Mouse (Mus musculus) midbrain, embryonic 16.5 days (tissue): ENCODE data around the gene Trmt2a. TPM values are rescaled to one million over a fixed set of nuclear protein-coding genes. Genes with fewer than 3 reads are reported as not detected.

Experiments used
- ATAC-seq: fragments of 200-750 bp; cut with Nextera tagmentation; 2 replicates; pipeline ENCODE4 v1.8.0; 2017; ENCODE audit warnings: moderate TSS enrichment
- H3K27ac ChIP-seq: fragments of 300-500 bp; sonication (generic); 2 replicates; pipeline ENCODE4 v1.5.1; 2014; ENCODE audit warnings: mild to moderate bottlenecking, low read length, mixed read lengths
- H3K27me3 ChIP-seq: fragments of 300-500 bp; sonication (generic); 2 replicates; pipeline ENCODE4 v1.6.1; 2014; ENCODE audit warnings: low read depth, low read length, mixed read lengths; ENCODE audit not compliant: control insufficient read depth, insufficient read depth
- H3K36me3 ChIP-seq: fragments of 300-500 bp; sonication (generic); 2 replicates; pipeline ENCODE4 v1.6.1; 2014; ENCODE audit warnings: mild to moderate bottlenecking, low read length, moderate library complexity, mixed read lengths; ENCODE audit not compliant: control insufficient read depth, insufficient read depth
- H3K4me1 ChIP-seq: fragments of 300-500 bp; sonication (generic); 2 replicates; pipeline ENCODE4 v1.6.1; 2014; ENCODE audit warnings: mild to moderate bottlenecking, low read length, mixed read lengths; ENCODE audit not compliant: control insufficient read depth, insufficient read depth
- H3K4me2 ChIP-seq: fragments of 300-500 bp; sonication (generic); 2 replicates; pipeline ENCODE4 v1.6.1; 2014; ENCODE audit warnings: mild to moderate bottlenecking, low read length, mixed read lengths
- H3K4me3 ChIP-seq: fragments of 300-500 bp; sonication (generic); 2 replicates; pipeline ENCODE4 v1.5.1; 2014; ENCODE audit warnings: low read depth, mild to moderate bottlenecking, low read length, moderate library complexity, mixed read lengths
- H3K9ac ChIP-seq: fragments of 300-500 bp; sonication (generic); 2 replicates; pipeline ENCODE4 v1.6.1; 2014; ENCODE audit warnings: low read depth, low read length, mixed read lengths
- H3K9me3 ChIP-seq: fragments of 300-500 bp; sonication (generic); replicated peaks from 2 replicates; pipeline ENCODE4 v1.6.1; 2014; ENCODE audit warnings: mild to moderate bottlenecking, low read length, mixed read lengths; ENCODE audit not compliant: control insufficient read depth, poor library complexity, severe bottlenecking
- WGBS: fragments of 180-500 bp; shearing (Covaris S2); extraction: QIAGEN DNeasy Blood & Tissue Kit; methylation state at CpG from one replicate; pipeline ENCODE4 v1.1.7; 2014; 5-methylcytosine and 5-hydroxymethylcytosine counted together
- polyA plus RNA-seq: library from polyadenylated mRNA; unstranded; fragments of >200 nt; fragmentation: Nextera tagmentation; extraction: Ambion mirVana; gene quantifications from 2 replicates; pipeline ENCODE4 v1.2.1, GENCODE M21; 2015

The Trmt2a gene
- polyA plus RNA-seq, 1 experiment from 2014 or later, result 106 TPM

DNA sequence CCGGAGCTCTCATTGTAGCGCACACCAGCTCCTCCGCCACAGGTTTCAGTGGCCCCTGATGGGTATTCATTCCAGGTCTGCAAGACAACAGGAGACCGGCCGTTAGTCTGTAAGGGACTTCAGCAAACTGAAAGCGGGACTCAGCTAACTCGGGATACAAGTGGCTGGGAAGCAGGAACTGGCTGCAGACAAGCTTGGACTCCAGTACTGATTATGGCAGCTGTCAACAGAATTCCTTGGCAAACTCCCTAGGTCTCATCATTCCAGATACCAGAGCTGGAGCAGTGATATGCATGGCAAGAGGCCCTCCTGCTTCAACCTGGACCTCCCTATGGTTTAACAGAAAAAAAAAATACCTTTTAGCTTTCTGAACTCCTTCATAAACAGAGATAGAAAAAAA lies 33.6 kb upstream of the Trmt2a start:
- peak overlapping the region; percentile 37 for H3K4me3 ChIP-seq
- H3K27ac ChIP-seq, result peak overlapping the region; percentile 95
- peak overlapping the region; percentile 63 for H3K9ac ChIP-seq
- H3K36me3 ChIP-seq, result no peaks in the 10 kb centered on the region
- H3K27me3 ChIP-seq, result no peaks in the 10 kb centered on the region
- H3K9me3 ChIP-seq, result no peaks in the 10 kb centered on the region
- no peak for ATAC-seq
- H3K4me2 ChIP-seq, result peak overlapping the region; percentile 52
- H3K4me1 ChIP-seq, result peaks cover 49% of the 10 kb centered on the region
- WGBS, result 46% methylated on average over 7 of the region's 7 CpGs

DNA sequence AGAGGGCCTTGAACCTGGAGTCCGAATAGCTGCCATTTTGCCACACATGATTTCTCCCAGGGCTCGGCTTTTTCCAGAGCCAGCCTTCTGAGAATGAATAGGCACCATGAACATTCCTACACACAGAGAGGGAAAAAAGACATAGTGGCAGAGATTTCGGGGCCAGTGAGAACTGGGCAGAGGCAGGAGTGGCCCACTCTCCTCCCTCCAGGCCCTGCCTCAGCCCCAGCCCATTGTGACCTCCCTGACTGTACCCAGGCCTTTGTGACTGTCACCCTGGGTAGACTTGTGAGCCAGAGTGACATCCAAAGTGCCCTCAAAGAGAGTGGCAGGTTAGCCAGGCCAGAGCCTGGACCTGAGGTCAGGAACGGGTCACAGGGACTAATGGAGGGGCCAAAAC lies 30.9 kb upstream of the Trmt2a start, which contains the start of gene Ccdc188:
Gene Ccdc188 (plus strand): TSS at position 301 of the 400 bp plus-strand sequence.
- Histone ChIP-seq H3K27me3 (no peaks in the 10 kb centered on the region), H3K4me2 (no peak within 1 kb of the TSS), H3K36me3 (peaks cover 12% of the 10 kb centered on the region), H3K4me3 (no peak within 1 kb of the TSS), H3K4me1 (peaks cover 46% of the 10 kb centered on the region), H3K27ac (no peak within 1 kb of the TSS), H3K9me3 (no peaks in the 10 kb centered on the region), H3K9ac (0 out of 2 replicates have a peak within 1 kb of the TSS, but pooled peaks have one; percentile 14)
- 85% methylated on average over 4 of the region's 4 CpGs for WGBS
- no peak for ATAC-seq

DNA sequence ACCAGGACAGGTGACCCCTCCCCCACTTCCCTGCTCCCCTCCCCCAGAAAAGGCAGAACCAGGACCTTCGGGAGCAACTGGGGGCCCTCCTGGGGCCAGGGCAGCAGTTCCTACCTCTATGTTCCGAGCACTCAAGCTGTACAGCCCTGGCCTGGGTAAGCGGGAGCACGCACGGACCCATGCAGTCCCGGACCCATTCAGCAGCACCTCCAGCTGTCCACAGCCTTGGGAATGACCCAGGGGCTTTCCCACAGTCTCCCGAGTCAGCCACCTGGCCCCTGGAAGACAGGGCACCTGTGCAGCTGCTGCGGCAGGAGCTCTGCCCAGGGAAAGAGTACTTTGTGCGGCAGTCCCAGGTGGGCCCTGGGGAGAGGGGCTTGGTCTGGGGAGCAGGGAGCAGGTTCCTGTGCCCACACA lies 29.9 kb upstream of the Trmt2a start:
- H3K4me3 ChIP-seq, result no peak overlapping the region
- no peaks in the 10 kb centered on the region for H3K27me3 ChIP-seq
- H3K36me3 ChIP-seq, result peaks cover 14% of the 10 kb centered on the region
- WGBS, result 73% methylated on average over 9 of the region's 9 CpGs
- H3K9me3 ChIP-seq, result no peaks in the 10 kb centered on the region
- H3K9ac ChIP-seq, result 0 out of 2 replicates have a peak overlapping the region, but pooled peaks have one; percentile 14
- ATAC-seq, result no peak
- H3K4me2 ChIP-seq, result no peak overlapping the region
- H3K27ac ChIP-seq, result no peak overlapping the region
- peaks cover 36% of the 10 kb centered on the region for H3K4me1 ChIP-seq

DNA sequence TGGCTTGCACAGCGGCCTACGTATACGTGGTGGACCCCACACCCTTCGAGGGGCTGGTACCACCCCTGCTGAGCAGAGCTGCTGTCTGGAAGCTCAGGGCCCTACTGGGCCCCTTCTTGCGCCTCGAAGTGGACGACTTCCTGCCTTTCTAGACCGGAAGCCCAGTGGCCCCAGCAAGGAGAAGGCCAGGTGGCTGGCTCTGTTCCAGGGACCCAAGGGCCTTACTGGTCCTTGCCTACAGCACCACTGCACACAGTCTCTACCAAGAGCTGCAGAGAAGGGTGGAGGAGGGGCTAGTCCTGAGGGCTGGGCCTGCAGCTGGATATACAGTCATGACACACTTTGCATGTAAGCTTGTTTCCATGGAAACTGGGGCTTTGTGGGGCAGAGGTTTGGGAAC lies 28.5 kb upstream of the Trmt2a start:
- Histone ChIP-seq H3K27me3 (no peaks in the 10 kb centered on the region), H3K36me3 (peaks cover 19% of the 10 kb centered on the region), H3K4me3 (no peak overlapping the region), H3K4me2 (no peak overlapping the region), H3K4me1 (peaks cover 21% of the 10 kb centered on the region), H3K27ac (peak overlapping the region; percentile 12; the same call in 1 of the 2 replicates), H3K9me3 (no peaks in the 10 kb centered on the region), H3K9ac (no peak overlapping the region)
- peak; percentile 55; the same call in 1 of the 2 replicates for ATAC-seq
- WGBS, result 63% methylated on average over 8 of the region's 8 CpGs

DNA sequence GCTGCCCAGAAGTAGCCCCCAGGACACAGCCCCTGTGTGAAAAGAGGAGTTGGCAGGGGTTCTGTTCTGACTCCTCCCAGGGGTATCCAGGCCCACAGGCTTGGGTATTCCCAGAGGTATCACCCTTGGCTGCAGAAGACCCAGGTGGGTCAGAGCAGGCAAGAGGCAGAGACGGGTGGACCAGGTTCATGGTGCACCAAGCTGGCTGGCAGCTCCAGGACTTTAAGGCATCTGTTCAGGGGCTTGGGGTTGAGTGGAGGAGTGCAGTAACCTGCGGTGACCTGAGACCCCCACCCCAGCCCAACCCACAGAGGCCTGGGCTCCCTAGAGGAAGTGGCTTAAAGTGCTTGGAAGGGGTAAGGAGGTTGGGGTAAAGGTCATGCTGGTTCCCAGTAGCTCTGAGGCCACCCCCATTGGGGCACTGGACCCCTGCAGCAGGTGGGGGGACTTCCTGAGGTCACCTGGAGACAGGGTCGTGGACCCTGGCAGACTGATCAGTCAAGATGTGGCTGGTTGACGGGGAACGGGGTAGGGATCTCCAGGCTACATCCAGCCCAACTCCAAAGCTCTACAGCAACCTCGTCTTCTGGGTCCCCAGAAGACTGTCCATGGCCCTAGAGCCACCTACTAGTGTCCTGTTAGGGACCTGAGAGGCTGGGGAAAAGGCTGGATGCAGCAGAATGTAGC lies 27.5 kb upstream of the Trmt2a start:
- no peak overlapping the region for H3K4me2 ChIP-seq
- no peak for ATAC-seq
- H3K36me3 ChIP-seq, result peaks cover 29% of the 10 kb centered on the region
- H3K4me3 ChIP-seq, result no peak overlapping the region
- H3K9ac ChIP-seq, result no peak overlapping the region
- H3K4me1 ChIP-seq, result peaks cover 11% of the 10 kb centered on the region
- WGBS, result 91% methylated on average over 6 of the region's 6 CpGs
- no peaks in the 10 kb centered on the region for H3K27me3 ChIP-seq
- H3K27ac ChIP-seq, result no peak overlapping the region
- H3K9me3 ChIP-seq, result no peaks in the 10 kb centered on the region

DNA sequence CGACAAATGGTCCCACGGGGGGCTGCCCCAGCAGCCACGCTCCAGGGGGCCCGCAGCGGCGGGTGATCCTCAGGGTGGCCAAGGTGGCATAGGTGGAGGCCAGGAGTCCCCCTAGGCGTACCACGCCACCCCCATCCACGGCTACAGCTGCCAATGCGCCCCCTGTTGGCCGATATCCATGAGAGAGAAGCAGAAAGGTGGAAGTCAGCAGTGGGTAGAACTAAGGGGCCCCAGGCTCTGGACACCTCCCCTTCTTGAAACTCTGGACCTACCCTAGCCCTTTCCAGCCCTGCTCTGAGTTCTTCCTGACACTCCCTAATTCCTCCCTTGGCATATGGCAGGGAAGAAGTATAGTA lies 27.0 kb upstream of the Trmt2a start:
- no peak overlapping the region for H3K4me2 ChIP-seq
- H3K4me3 ChIP-seq, result no peak overlapping the region
- H3K36me3 ChIP-seq, result peaks cover 35% of the 10 kb centered on the region
- H3K4me1 ChIP-seq, result peaks cover 9% of the 10 kb centered on the region
- no peak overlapping the region for H3K9ac ChIP-seq
- 82% methylated on average over 7 of the region's 11 CpGs for WGBS
- ATAC-seq, result no peak
- H3K27me3 ChIP-seq, result no peaks in the 10 kb centered on the region
- no peaks in the 10 kb centered on the region for H3K9me3 ChIP-seq
- no peak overlapping the region for H3K27ac ChIP-seq

DNA sequence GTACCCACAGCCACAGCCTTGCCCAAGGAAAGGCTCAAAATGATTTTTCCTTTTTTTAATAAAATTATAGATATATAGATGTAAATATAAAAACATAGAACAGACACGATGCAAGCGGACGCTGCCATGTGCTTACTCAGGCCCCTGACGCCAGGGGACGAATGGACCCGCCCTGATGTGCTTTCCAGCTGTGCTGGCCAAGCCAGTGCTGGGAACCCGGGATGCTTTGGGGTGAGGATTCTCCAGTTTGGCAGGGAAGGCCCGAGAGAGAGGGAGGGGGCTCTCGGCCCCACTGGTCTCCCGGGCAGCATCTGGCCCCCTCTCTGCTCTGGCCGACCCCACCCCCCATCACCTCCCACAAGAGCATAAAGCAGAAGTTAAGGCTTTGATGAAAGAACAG lies 26.3 kb upstream of the Trmt2a start:
- Histone ChIP-seq H3K36me3 (peaks cover 35% of the 10 kb centered on the region), H3K27ac (no peak overlapping the region), H3K27me3 (no peaks in the 10 kb centered on the region), H3K4me3 (no peak overlapping the region), H3K4me1 (peaks cover 9% of the 10 kb centered on the region), H3K4me2 (no peak overlapping the region), H3K9me3 (no peaks in the 10 kb centered on the region), H3K9ac (no peak overlapping the region)
- WGBS, result 79% methylated on average over 11 of the region's 11 CpGs
- ATAC-seq, result no peak

DNA sequence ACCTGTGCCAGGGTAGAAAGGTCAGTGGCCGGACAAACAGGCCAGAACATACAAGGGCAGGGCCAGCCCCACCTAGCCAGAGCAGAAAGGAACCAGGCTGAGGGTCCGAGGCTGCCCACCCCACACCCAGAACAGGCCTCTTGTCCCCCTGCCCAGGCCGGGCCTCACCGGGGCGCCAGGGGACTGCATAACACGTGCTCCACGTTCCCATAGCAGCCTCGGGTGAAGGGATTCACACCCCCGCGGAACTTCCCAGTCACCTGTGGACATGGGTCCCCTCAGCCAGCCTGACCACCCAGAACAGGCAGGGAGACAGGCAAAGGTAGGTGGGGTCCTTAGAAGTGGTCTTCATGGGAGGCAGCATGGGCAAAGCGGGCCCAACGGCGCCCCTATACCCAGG lies 21.3 kb upstream of the Trmt2a start:
- H3K4me2 ChIP-seq, result no peak overlapping the region
- no peak for ATAC-seq
- 93% methylated on average over 13 of the region's 13 CpGs for WGBS
- peaks cover 30% of the 10 kb centered on the region for H3K36me3 ChIP-seq
- no peak overlapping the region for H3K27ac ChIP-seq
- H3K9ac ChIP-seq, result no peak overlapping the region
- peaks cover 9% of the 10 kb centered on the region; the same call in 1 of the 2 replicates for H3K4me1 ChIP-seq
- no peak overlapping the region for H3K4me3 ChIP-seq
- no peaks in the 10 kb centered on the region for H3K27me3 ChIP-seq
- H3K9me3 ChIP-seq, result no peaks in the 10 kb centered on the region

DNA sequence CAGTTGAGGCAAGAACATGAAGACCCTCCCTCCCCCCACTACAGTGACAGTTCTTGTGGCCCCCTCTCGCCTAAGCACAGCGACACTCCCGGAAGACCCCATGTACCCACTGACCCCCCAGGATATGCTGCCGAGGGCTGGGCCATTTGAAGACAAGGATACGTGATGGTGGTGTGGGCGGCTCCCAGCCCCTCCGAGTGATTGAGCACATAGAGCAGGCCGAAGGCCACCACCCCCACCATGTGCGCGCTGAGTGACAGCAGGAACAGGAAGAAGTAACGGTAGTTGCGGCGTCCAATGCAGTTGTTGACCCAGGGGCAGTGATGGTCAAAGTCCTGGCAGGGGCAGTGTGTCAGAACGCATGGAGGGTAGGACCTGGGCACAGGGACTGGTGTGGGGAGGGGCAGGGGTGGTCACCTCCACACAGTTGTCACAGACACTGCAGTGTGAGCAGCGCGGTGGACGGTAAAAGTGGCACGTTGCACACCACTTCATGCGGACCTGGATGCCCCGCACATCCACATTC lies 20.5 kb upstream of the Trmt2a start:
- peaks cover 9% of the 10 kb centered on the region; the same call in 1 of the 2 replicates for H3K4me1 ChIP-seq
- no peak overlapping the region for H3K9ac ChIP-seq
- no peak for ATAC-seq
- WGBS, result 94% methylated on average over 20 of the region's 20 CpGs
- H3K9me3 ChIP-seq, result no peaks in the 10 kb centered on the region
- H3K4me3 ChIP-seq, result no peak overlapping the region
- H3K27me3 ChIP-seq, result no peaks in the 10 kb centered on the region
- H3K4me2 ChIP-seq, result no peak overlapping the region
- no peak overlapping the region for H3K27ac ChIP-seq
- H3K36me3 ChIP-seq, result peaks cover 30% of the 10 kb centered on the region
